Mouse (Mus musculus): Measurements from ENCODE around the gene S100a7a. TPM values are rescaled to one million over a fixed set of nuclear protein-coding genes. Genes with fewer than 3 reads are reported as not detected.

The S100a7a gene
- polyA plus RNA-seq, 1 experiment from 2014 or later, result 0.12 TPM

DNA sequence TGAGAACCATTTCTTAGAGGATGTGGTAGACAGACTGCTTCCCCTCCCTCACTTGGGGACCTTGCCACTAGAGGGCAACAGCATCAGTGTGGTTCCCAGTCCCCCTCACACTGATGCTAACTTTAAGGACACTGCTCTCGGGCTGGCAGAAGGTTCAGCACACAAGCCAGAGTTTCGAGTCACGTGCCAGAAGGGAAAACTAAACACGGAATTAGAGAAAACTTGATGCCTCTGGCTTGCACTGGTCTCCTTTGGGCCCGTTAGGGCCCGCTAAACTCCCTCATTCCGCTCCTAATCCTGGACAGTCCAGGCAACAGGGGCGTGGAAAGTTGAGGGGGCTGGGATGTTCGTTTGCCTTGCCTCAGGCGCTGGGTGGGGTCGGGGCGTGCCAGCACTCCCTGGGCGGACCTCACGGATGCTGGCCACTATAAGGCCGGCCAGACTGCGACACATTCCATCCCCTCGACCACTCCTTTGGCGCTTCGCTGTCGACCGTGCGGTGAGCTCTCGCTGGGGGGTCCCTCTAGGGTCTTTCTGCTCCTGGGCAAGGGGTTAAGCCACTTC is 41.0 kb upstream of the S100a7a start, which contains the start of gene S100a6:
S100a6 (plus strand) TSS at position 155 of the 564 bp plus-strand sequence.
- Histone ChIP-seq H3K9ac (replicated peaks; ENCODE audit: low read length) (peak within 1 kb of the TSS; percentile 64), H3K27me3 (ENCODE audit: insufficient read depth, low read length) (no peaks in the 10 kb centered on the region), H3K9me3 (ENCODE audit: low read length) (peaks cover 6% of the 10 kb centered on the region; the same call in 1 of the 2 replicates), H3K4me2 (replicated peaks; ENCODE audit: low read depth, low read length) (peak within 1 kb of the TSS; percentile 69), H3K4me1 (ENCODE audit: insufficient read depth, low read length) (peaks cover 13% of the 10 kb centered on the region), H3K36me3 (ENCODE audit: insufficient read depth, low read length) (no peaks in the 10 kb centered on the region), H3K27ac (ENCODE audit: low read length) (no peak within 1 kb of the TSS), H3K4me3 (ENCODE audit: low read length) (peak within 1 kb of the TSS; percentile 48)
- ATAC-seq (ENCODE audit: low FRiP score, low TSS enrichment), result peak; percentile 80
- WGBS, result 0% methylated on average over 23 of the region's 23 CpGs

DNA sequence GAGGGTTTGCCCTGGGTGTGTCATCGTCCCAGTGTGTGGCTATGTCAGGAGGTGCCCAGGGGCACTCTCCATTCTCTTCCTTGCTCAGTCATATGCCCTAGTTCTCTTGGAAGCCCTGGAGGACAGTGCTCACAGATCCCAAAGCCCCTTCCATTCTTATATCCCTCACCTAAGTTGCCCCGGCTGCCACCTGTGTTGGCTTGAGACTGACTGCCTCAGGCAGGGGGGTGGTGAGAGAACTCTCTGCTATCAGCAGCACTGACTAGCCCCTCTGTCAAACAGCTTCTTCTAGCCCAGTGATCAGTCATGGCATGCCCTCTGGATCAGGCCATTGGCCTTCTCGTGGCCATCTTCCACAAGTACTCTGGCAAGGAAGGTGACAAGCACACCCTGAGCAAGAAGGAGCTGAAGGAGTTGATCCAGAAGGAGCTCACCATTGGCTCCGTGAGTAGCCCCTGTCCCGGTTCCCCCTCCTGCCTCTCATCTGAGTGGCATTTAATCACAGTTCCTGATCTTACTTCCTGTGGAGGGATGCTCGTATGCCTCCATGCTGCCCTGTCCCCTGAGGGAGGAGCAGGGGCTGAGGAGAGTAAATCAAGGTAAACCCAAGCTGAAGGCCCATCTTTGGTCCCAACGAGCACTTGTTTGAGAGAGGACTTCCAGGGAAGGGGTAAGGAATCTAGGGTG is 40.2 kb upstream of the S100a7a start:
- Histone ChIP-seq H3K27ac (ENCODE audit: low read length) (no peak overlapping the region), H3K9ac (replicated peaks; ENCODE audit: low read length) (peak overlapping the region; percentile 64; the same call in 1 of the 2 replicates)

DNA sequence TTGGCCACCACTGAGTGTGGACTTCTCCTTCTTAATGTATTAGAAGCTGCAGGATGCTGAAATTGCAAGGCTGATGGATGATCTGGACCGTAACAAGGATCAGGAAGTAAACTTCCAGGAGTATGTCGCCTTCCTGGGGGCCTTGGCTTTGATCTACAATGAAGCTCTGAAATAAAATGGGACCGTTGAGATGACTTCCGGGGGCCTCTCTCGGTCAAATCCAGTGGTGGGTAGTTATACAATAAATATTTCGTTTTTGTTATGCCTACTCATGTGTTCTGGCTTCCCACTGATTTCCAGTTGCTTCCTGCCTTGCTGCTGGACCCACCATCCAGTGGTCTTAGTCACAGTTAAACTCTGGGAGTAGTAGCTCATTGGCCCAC is 39.7 kb upstream of the S100a7a start:
- no peak overlapping the region for H3K4me3 ChIP-seq (ENCODE audit: low read length)
- peak overlapping the region; percentile 69 for H3K4me2 ChIP-seq (replicated peaks; ENCODE audit: low read depth, low read length)
- no peak for ATAC-seq (ENCODE audit: low FRiP score, low TSS enrichment)
- WGBS, result 69% methylated on average over 6 of the region's 6 CpGs
- H3K9ac ChIP-seq (replicated peaks; ENCODE audit: low read length), result no peak overlapping the region
- peaks cover 13% of the 10 kb centered on the region for H3K4me1 ChIP-seq (ENCODE audit: insufficient read depth, low read length)
- no peaks in the 10 kb centered on the region for H3K36me3 ChIP-seq (ENCODE audit: insufficient read depth, low read length)
- H3K27ac ChIP-seq (ENCODE audit: low read length), result no peak overlapping the region
- peaks cover 6% of the 10 kb centered on the region; the same call in 1 of the 2 replicates for H3K9me3 ChIP-seq (ENCODE audit: low read length)
- no peaks in the 10 kb centered on the region for H3K27me3 ChIP-seq (ENCODE audit: insufficient read depth, low read length)

More for the DNA sequence above, 40.2 kb upstream of the S100a7a start:
- WGBS, result 52% methylated on average over 7 of the region's 7 CpGs
- Histone ChIP-seq H3K4me2 (replicated peaks; ENCODE audit: low read depth, low read length) (peak overlapping the region; percentile 69), H3K4me1 (ENCODE audit: insufficient read depth, low read length) (peaks cover 13% of the 10 kb centered on the region), H3K36me3 (ENCODE audit: insufficient read depth, low read length) (no peaks in the 10 kb centered on the region), H3K9me3 (ENCODE audit: low read length) (peaks cover 6% of the 10 kb centered on the region; the same call in 1 of the 2 replicates), H3K4me3 (ENCODE audit: low read length) (peak overlapping the region; percentile 48), H3K27me3 (ENCODE audit: insufficient read depth, low read length) (no peaks in the 10 kb centered on the region)
- ATAC-seq (ENCODE audit: low FRiP score, low TSS enrichment), result peak; percentile 5; the same call in 1 of the 2 replicates

GRCm38 (mm10) chr3:90614611-90615251 is 39.1 kb upstream of the S100a7a start:
- Histone ChIP-seq H3K27ac (ENCODE audit: low read length) (no peak overlapping the region), H3K4me1 (ENCODE audit: insufficient read depth, low read length) (peaks cover 13% of the 10 kb centered on the region), H3K4me3 (ENCODE audit: low read length) (no peak overlapping the region), H3K9ac (replicated peaks; ENCODE audit: low read length) (no peak overlapping the region), H3K9me3 (ENCODE audit: low read length) (peaks cover 6% of the 10 kb centered on the region; the same call in 1 of the 2 replicates), H3K4me2 (replicated peaks; ENCODE audit: low read depth, low read length) (peak overlapping the region; percentile 28; the same call in 1 of the 2 replicates), H3K27me3 (ENCODE audit: insufficient read depth, low read length) (no peaks in the 10 kb centered on the region), H3K36me3 (ENCODE audit: insufficient read depth, low read length) (no peaks in the 10 kb centered on the region)
- peak; percentile 18; the same call in 1 of the 2 replicates for ATAC-seq (ENCODE audit: low FRiP score, low TSS enrichment)
- 68% methylated on average over 11 of the region's 11 CpGs for WGBS

DNA sequence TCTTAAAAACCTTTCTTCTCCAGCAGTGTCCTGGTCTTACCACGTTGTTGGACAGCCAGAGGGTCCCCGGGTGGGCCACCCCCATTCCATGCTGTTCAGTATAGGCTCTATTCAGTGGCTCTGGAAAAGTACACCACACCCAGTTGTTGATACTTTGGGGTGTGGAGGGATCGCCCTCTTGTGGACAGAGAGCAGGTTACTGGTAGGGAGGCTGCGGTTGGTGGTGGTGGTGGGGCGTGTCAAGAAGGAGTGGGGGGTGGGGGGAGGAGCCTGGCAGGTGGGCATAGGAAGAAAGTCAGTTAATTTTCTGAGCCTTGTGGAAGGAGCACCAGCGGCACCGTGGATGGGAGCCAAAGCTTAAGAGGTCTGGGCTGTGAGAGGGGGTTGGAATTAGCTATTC is 38.4 kb upstream of the S100a7a start:
- Histone ChIP-seq H3K9ac (replicated peaks; ENCODE audit: low read length) (no peak overlapping the region), H3K27me3 (ENCODE audit: insufficient read depth, low read length) (no peaks in the 10 kb centered on the region), H3K9me3 (ENCODE audit: low read length) (peaks cover 6% of the 10 kb centered on the region; the same call in 1 of the 2 replicates), H3K4me1 (ENCODE audit: insufficient read depth, low read length) (peaks cover 13% of the 10 kb centered on the region), H3K4me3 (ENCODE audit: low read length) (no peak overlapping the region), H3K4me2 (replicated peaks; ENCODE audit: low read depth, low read length) (peak overlapping the region; percentile 28; the same call in 1 of the 2 replicates), H3K27ac (ENCODE audit: low read length) (no peak overlapping the region), H3K36me3 (ENCODE audit: insufficient read depth, low read length) (no peaks in the 10 kb centered on the region)
- peak; percentile 73 for ATAC-seq (ENCODE audit: low FRiP score, low TSS enrichment)
- 5% methylated on average over 7 of the region's 7 CpGs for WGBS

- H3K9me3 ChIP-seq (ENCODE audit: low read length), result peaks cover 6% of the 10 kb centered on the region; the same call in 1 of the 2 replicates
- no peaks in the 10 kb centered on the region for H3K27me3 ChIP-seq (ENCODE audit: insufficient read depth, low read length)
- no peaks in the 10 kb centered on the region for H3K36me3 ChIP-seq (ENCODE audit: insufficient read depth, low read length)
- H3K9ac ChIP-seq (replicated peaks; ENCODE audit: low read length), result no peak overlapping the region
- WGBS, result 82% methylated on average over 1 of the region's 1 CpGs
- peaks cover 13% of the 10 kb centered on the region for H3K4me1 ChIP-seq (ENCODE audit: insufficient read depth, low read length)
- ATAC-seq (ENCODE audit: low FRiP score, low TSS enrichment), result no peak
- H3K4me2 ChIP-seq (replicated peaks; ENCODE audit: low read depth, low read length), result 0 out of 2 replicates have a peak overlapping the region, but pooled peaks have one; percentile 28
- no peak overlapping the region for H3K4me3 ChIP-seq (ENCODE audit: low read length)
- no peak overlapping the region for H3K27ac ChIP-seq (ENCODE audit: low read length)
Observed at GRCm38 (mm10) chr3:90615911-90616310, 37.9 kb upstream of the S100a7a start.

DNA sequence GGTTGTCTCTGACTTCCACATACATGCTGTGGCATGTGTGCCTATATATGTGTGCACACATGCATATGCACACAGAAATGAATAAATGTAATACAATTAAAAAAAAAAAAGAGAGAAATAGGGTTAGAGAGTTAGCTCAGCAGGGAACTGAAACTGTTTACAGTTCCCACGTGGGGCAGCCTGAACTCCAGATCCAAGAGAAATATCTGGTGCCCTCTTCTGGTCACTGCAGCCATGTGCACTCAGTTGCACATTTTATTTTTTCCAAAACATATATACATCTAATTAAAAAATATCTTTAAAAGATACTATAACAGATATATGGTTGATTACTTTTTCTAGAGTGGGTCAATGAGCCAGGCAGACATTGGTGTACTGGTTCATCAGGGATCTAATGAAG is 36.2 kb upstream of the S100a7a start:
- Histone ChIP-seq H3K36me3 (ENCODE audit: insufficient read depth, low read length) (no peaks in the 10 kb centered on the region), H3K27me3 (ENCODE audit: insufficient read depth, low read length) (no peaks in the 10 kb centered on the region), H3K27ac (ENCODE audit: low read length) (no peak overlapping the region), H3K4me3 (ENCODE audit: low read length) (no peak overlapping the region), H3K9me3 (ENCODE audit: low read length) (peaks cover 6% of the 10 kb centered on the region; the same call in 1 of the 2 replicates), H3K4me2 (replicated peaks; ENCODE audit: low read depth, low read length) (no peak overlapping the region), H3K4me1 (ENCODE audit: insufficient read depth, low read length) (peaks cover 10% of the 10 kb centered on the region), H3K9ac (replicated peaks; ENCODE audit: low read length) (no peak overlapping the region)
- ATAC-seq (ENCODE audit: low FRiP score, low TSS enrichment), result no peak
- WGBS, result 6% methylated on average over 1 of the region's 1 CpGs

DNA sequence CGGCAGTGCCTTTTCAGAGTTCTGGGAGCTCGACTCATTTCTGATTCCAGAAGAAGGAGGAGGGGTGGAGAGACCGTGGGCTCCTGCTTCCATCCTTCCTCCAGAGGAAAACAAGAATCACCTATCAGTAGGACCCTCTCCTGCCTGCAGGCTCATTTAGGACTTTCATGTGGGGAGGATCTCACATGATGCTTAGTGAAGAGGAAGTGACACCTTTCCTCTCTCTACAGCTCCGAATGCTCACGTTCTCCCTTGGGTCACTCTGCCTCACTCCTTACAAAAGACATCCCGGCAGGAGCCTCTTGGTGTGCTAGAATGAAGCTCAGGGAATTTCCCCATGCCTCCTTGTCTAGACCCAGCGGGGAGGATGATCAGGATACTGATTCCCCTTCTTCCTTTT is 32.3 kb upstream of the S100a7a start:
- H3K9ac ChIP-seq (replicated peaks; ENCODE audit: low read length), result no peak overlapping the region
- no peak for ATAC-seq (ENCODE audit: low FRiP score, low TSS enrichment)
- H3K36me3 ChIP-seq (ENCODE audit: insufficient read depth, low read length), result no peaks in the 10 kb centered on the region
- no peaks in the 10 kb centered on the region for H3K27me3 ChIP-seq (ENCODE audit: insufficient read depth, low read length)
- no peak overlapping the region for H3K4me2 ChIP-seq (replicated peaks; ENCODE audit: low read depth, low read length)
- H3K4me1 ChIP-seq (ENCODE audit: insufficient read depth, low read length), result peaks cover 3% of the 10 kb centered on the region
- H3K27ac ChIP-seq (ENCODE audit: low read length), result no peak overlapping the region
- WGBS, result 46% methylated on average over 7 of the region's 7 CpGs
- no peak overlapping the region for H3K4me3 ChIP-seq (ENCODE audit: low read length)
- peaks cover 6% of the 10 kb centered on the region; the same call in 1 of the 2 replicates for H3K9me3 ChIP-seq (ENCODE audit: low read length)

GRCm38 (mm10) chr3:90623435-90624071 is 30.3 kb upstream of the S100a7a start:
- Histone ChIP-seq H3K4me2 (replicated peaks; ENCODE audit: low read depth, low read length) (no peak overlapping the region), H3K27me3 (ENCODE audit: insufficient read depth, low read length) (no peaks in the 10 kb centered on the region), H3K4me3 (ENCODE audit: low read length) (no peak overlapping the region), H3K27ac (ENCODE audit: low read length) (no peak overlapping the region), H3K36me3 (ENCODE audit: insufficient read depth, low read length) (no peaks in the 10 kb centered on the region), H3K9ac (replicated peaks; ENCODE audit: low read length) (no peak overlapping the region), H3K4me1 (ENCODE audit: insufficient read depth, low read length) (peaks cover 3% of the 10 kb centered on the region), H3K9me3 (ENCODE audit: low read length) (no peaks in the 10 kb centered on the region)
- WGBS, result 23% methylated on average over 2 of the region's 2 CpGs
- peak; percentile 33; the same call in 1 of the 2 replicates for ATAC-seq (ENCODE audit: low FRiP score, low TSS enrichment)
